Mouse (Mus musculus) neural tube, embryonic 10.5 days (tissue): ENCODE measurements around the gene Amh.
"Not testable (repeated sequence)": the region's sequence is repeated elsewhere in the genome, so short reads cannot be mapped to it uniquely, and the experiment has no call there.

Experiments
- DNase-seq: peaks from one replicate; pipeline ENCODE4 v3.0.0-alpha.2; 2017; ENCODE audit warnings: low spot score; ENCODE audit errors: extremely low spot score

Amh gene

GRCm38 (mm10) chr10:80806341-80807056 is 1.5 kb downstream of the Amh start:
- no peak for DNase-seq

- peak; percentile 82 for DNase-seq
Measured at GRCm38 (mm10) chr10:80807057-80807627, 2.1 kb downstream of the Amh start.

- DNase-seq: peak; percentile 58
Measured at GRCm38 (mm10) chr10:80808099-80808984, 3.3 kb downstream of the Amh start.

- DNase-seq: no peak
Measured at GRCm38 (mm10) chr10:80808985-80809632, 4.1 kb downstream of the Amh start.

GRCm38 (mm10) chr10:80810084-80810483 is 5.0 kb downstream of the Amh start:
- no peak for DNase-seq

- DNase-seq: no peak
Measured at GRCm38 (mm10) chr10:80812391-80813041, 7.5 kb downstream of the Amh start.

GRCm38 (mm10) chr10:80813366-80813765 is 8.3 kb downstream of the Amh start, which contains the start of gene Jsrp1:
Gene Jsrp1, minus strand, starts transcription at chr10:80813498.
- DNase-seq: no peak

- DNase-seq: no peak
Measured at GRCm38 (mm10) chr10:80814800-80815199, 9.8 kb downstream of the Amh start.

GRCm38 (mm10) chr10:80816303-80816702 is 11.3 kb downstream of the Amh start:
- DNase-seq: not testable (repeated sequence)

- DNase-seq: no peak
Measured at GRCm38 (mm10) chr10:80817164-80817563, 12.1 kb downstream of the Amh start.

GRCm38 (mm10) chr10:80817955-80818354 is 12.9 kb downstream of the Amh start:
- DNase-seq: not testable (repeated sequence)

GRCm38 (mm10) chr10:80818599-80819281 is 13.7 kb downstream of the Amh start:
- no peak for DNase-seq

- no peak for DNase-seq
Measured at GRCm38 (mm10) chr10:80819406-80819805, 14.4 kb downstream of the Amh start.

GRCm38 (mm10) chr10:80821991-80822390 is 16.9 kb downstream of the Amh start:
- DNase-seq: no peak

- DNase-seq: no peak
Measured at GRCm38 (mm10) chr10:80822528-80822927, 17.5 kb downstream of the Amh start.

GRCm38 (mm10) chr10:80823316-80823715 is 18.3 kb downstream of the Amh start:
- DNase-seq: no peak

GRCm38 (mm10) chr10:80823847-80824643 is 19.0 kb downstream of the Amh start:
- DNase-seq: no peak

- no peak for DNase-seq
Measured at GRCm38 (mm10) chr10:80824827-80825226, 19.8 kb downstream of the Amh start.
